8 mouse cellular contexts compared by ENCODE assay signal in the genomic region with DNA sequence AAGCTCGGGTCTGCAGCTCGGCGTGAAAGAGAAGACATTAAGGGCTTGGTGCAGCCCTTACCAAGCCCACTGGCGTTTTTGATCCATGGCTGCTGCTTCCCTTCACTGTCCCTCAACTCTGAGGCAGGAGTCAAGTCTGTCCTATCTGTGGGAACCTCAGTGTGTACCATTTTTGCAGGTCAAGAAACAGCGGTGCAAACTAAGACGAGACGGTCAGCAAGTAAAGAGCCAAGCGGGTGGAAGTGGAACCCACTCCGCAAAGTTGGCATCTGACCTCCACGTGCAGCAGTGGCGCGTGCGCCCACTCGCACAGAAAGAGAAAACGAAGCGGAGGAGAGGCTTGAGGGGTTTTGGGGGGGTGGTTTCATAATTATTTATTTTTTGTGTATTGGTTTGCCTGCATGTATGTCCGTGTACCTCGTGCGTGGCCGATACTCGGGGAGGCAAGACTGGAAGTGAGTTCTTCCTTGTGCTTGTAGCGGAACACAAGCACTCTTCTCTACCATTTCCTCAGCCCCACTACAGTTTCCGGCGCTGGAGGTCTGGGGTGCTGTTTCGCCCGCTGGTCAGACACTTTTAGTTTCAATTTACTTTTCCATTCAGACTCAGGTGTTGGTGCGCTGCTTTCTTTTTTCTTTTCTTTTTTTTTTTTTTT. TPM values are rescaled to one million over a fixed set of nuclear protein-coding genes. Genes with fewer than 3 reads are reported as not detected.
DNase-seq lines count a peak whose midpoint lies in the region; ATAC-seq and TF ChIP-seq lines count a peak whose summit lies in the region.

No protein-coding gene starts in this region.

- TF ChIP-seq POLR2A in small intestine, adult 2 months (IDR thresholded peaks at IDR 0.05; ENCODE audit: low read depth, low read length): peak; percentile 37; the same call in 1 of the 2 replicates

- no peak overlapping the region; the same call in 1 of the 2 replicates for H3K27ac ChIP-seq in forebrain, embryonic 11.5 days (ENCODE audit: low read depth, low read length)
- peak overlapping the region; percentile 95 for H3K27ac ChIP-seq in intestine, embryonic 16.5 days (ENCODE audit: low read length)
- peak overlapping the region; percentile 70 for H3K27ac ChIP-seq in lung, embryonic 15.5 days
- peak overlapping the region; percentile 85 for H3K27ac ChIP-seq in small intestine, adult 2 months (ENCODE audit: insufficient read depth, low read depth, low read length)

- H3K36me3 ChIP-seq in G1E (replicated peaks): peaks cover 44% of the 10 kb centered on the region
- no peaks in the 10 kb centered on the region for H3K36me3 ChIP-seq in forebrain, embryonic 11.5 days (ENCODE audit: control insufficient read depth, insufficient read depth, low read length)
- peaks cover 2% of the 10 kb centered on the region; the same call in 1 of the 2 replicates for H3K36me3 ChIP-seq in intestine, embryonic 16.5 days (ENCODE audit: control insufficient read depth, insufficient read depth, low read length)
- H3K36me3 ChIP-seq in lung, embryonic 15.5 days: peaks cover 18% of the 10 kb centered on the region
- peaks cover 25% of the 10 kb centered on the region for H3K36me3 ChIP-seq in small intestine, adult 2 months (ENCODE audit: control insufficient read depth, insufficient read depth, low read length)

- DNase-seq in adrenal gland, postnatal 10 days: peak; percentile 60
- DNase-seq in adrenal gland, adult 2 months: no peak
- peak; percentile 35 for DNase-seq in G1E (ENCODE audit: low spot score)
- no peak for DNase-seq in forebrain, embryonic 11.5 days (ENCODE audit: low spot score)
- DNase-seq in cerebellum, adult 8-10 months: no peak

- TF ChIP-seq CTCF in G1E (IDR thresholded peaks at IDR 0.05; ENCODE audit: low read depth, low read length): no peak
- no peak for TF ChIP-seq CTCF in small intestine, adult 2 months (IDR thresholded peaks at IDR 0.05; ENCODE audit: extremely low read depth, insufficient read length, insufficient replicate concordance, low read depth, low read length)

- H3K4me3 ChIP-seq in G1E (ENCODE audit: low read depth, low read length): peak overlapping the region; percentile 96
- peak overlapping the region; percentile 52 for H3K4me3 ChIP-seq in forebrain, embryonic 11.5 days (ENCODE audit: low read depth, low read length)
- H3K4me3 ChIP-seq in intestine, embryonic 16.5 days (ENCODE audit: low read length): peak overlapping the region; percentile 97
- H3K4me3 ChIP-seq in lung, embryonic 15.5 days: peak overlapping the region; percentile 72
- peak overlapping the region; percentile 94 for H3K4me3 ChIP-seq in small intestine, adult 2 months (ENCODE audit: low read depth, low read length)

- peaks cover 76% of the 10 kb centered on the region for H3K4me1 ChIP-seq in G1E (ENCODE audit: insufficient read depth, low read depth, low read length)
- H3K4me1 ChIP-seq in forebrain, embryonic 11.5 days (replicated peaks; ENCODE audit: control insufficient read depth, insufficient read depth, low read length): no peaks in the 10 kb centered on the region; the same call in 1 of the 2 replicates
- peaks cover 26% of the 10 kb centered on the region for H3K4me1 ChIP-seq in intestine, embryonic 16.5 days (ENCODE audit: control insufficient read depth, insufficient read depth, low read length)
- H3K4me1 ChIP-seq in lung, embryonic 15.5 days: peaks cover 15% of the 10 kb centered on the region
- peaks cover 20% of the 10 kb centered on the region for H3K4me1 ChIP-seq in small intestine, adult 2 months (ENCODE audit: control insufficient read depth, insufficient read depth, insufficient read length, low read length)

- WGBS in forebrain, embryonic 11.5 days: 2% methylated on average over 27 of the region's 27 CpGs
- WGBS in intestine, embryonic 16.5 days: under 1% methylated on average over 27 of the region's 27 CpGs
- 1% methylated on average over 27 of the region's 27 CpGs for WGBS in lung, embryonic 15.5 days
- WGBS in small intestine, adult 2 months: under 1% methylated on average over 27 of the region's 27 CpGs

- ATAC-seq in G1E (ENCODE audit: extremely low read depth, insufficient number of reproducible peaks, low FRiP score, poor library complexity, severe bottlenecking): peak; percentile 11; the same call in 1 of the 2 replicates
- ATAC-seq in forebrain, embryonic 11.5 days (replicated peaks; ENCODE audit: low FRiP score): peak; percentile 57
- peak; percentile 18 for ATAC-seq in intestine, embryonic 16.5 days
- peak; percentile 52 for ATAC-seq in lung, embryonic 15.5 days (ENCODE audit: borderline replicate concordance, extremely low read depth, low FRiP score, low TSS enrichment)

- H3K4me2 ChIP-seq in forebrain, embryonic 11.5 days (ENCODE audit: low read depth, low read length, severe bottlenecking): peak overlapping the region; percentile 92
- H3K4me2 ChIP-seq in intestine, embryonic 16.5 days (ENCODE audit: low read depth, low read length): peak overlapping the region; percentile 87
- H3K4me2 ChIP-seq in lung, embryonic 15.5 days: peak overlapping the region; percentile 91

- H3K27me3 ChIP-seq in G1E (ENCODE audit: insufficient read depth, low read length): no peaks in the 10 kb centered on the region
- no peaks in the 10 kb centered on the region for H3K27me3 ChIP-seq in forebrain, embryonic 11.5 days (ENCODE audit: control insufficient read depth, insufficient read depth, low read length)
- H3K27me3 ChIP-seq in intestine, embryonic 16.5 days (replicated peaks; ENCODE audit: control insufficient read depth, insufficient read depth, low read length): no peaks in the 10 kb centered on the region
- H3K27me3 ChIP-seq in lung, embryonic 15.5 days: no peaks in the 10 kb centered on the region
- H3K27me3 ChIP-seq in small intestine, adult 2 months (ENCODE audit: control insufficient read depth, insufficient read depth, low read length): no peaks in the 10 kb centered on the region

- H3K9ac ChIP-seq in forebrain, embryonic 11.5 days (ENCODE audit: low read length): peak overlapping the region; percentile 66
- peak overlapping the region; percentile 96 for H3K9ac ChIP-seq in intestine, embryonic 16.5 days (ENCODE audit: low read depth, low read length)
- H3K9ac ChIP-seq in lung, embryonic 15.5 days: peak overlapping the region; percentile 50

- H3K9me3 ChIP-seq in G1E (replicated peaks): no peaks in the 10 kb centered on the region
- H3K9me3 ChIP-seq in forebrain, embryonic 11.5 days (ENCODE audit: control insufficient read depth, low read length): no peaks in the 10 kb centered on the region
- H3K9me3 ChIP-seq in intestine, embryonic 16.5 days (ENCODE audit: control insufficient read depth, low read length): no peaks in the 10 kb centered on the region
- no peaks in the 10 kb centered on the region for H3K9me3 ChIP-seq in lung, embryonic 15.5 days

RNA-seq across cellular contexts. Expression of a gene that starts 0.5 kb away (rescaled TPM):
- total RNA-seq in adrenal gland, postnatal 10 days (2021): 100 to 1,000 TPM; 175 to 176 TPM
- 100 to 1,000 TPM; 225 to 340 TPM for total RNA-seq in adrenal gland, adult 2 months (2021)
- polyA plus RNA-seq in adrenal gland, adult 2 months (2012; rRNA removed): 201 and 255 TPM in 2 replicates
- total RNA-seq in G1E (2014; fragmentation: Nextera tagmentation) (50.1 and 53.1 TPM in 2 replicates), G1E (2017) (58.2 and 68.0 TPM in 2 replicates)
- polyA plus RNA-seq in G1E (2012): 143 and 171 TPM in 2 replicates
- polyA plus RNA-seq in forebrain, embryonic 11.5 days (2014; fragmentation: Nextera tagmentation; extraction: Ambion mirVana): 51.3 and 56.9 TPM in 2 replicates
- 250 and 255 TPM in 2 replicates for polyA plus RNA-seq in intestine, embryonic 16.5 days (2015; fragmentation: Nextera tagmentation; extraction: Ambion mirVana)
- 117 TPM in 2 replicates for polyA plus RNA-seq in lung, embryonic 15.5 days (2015; fragmentation: Nextera tagmentation; extraction: Ambion mirVana)
- polyA plus RNA-seq in small intestine, adult 2 months (2012; rRNA removed): 183 and 292 TPM in 2 replicates

RNA-seq across cellular contexts. Expression of a gene that starts 29.7 kb away (rescaled TPM):
- total RNA-seq in adrenal gland, postnatal 10 days (2021): 10 to 100 TPM in 1 of 2 experiments, 1 to 10 TPM in 1; 7.8 to 11.0 TPM
- total RNA-seq in adrenal gland, adult 2 months (2021): 10 to 100 TPM; 11.5 to 13.0 TPM
- polyA plus RNA-seq in adrenal gland, adult 2 months (2012; rRNA removed): 0.35 and 2.7 TPM in 2 replicates
- 7.6 and 7.7 TPM in 2 replicates for total RNA-seq in G1E (2014; fragmentation: Nextera tagmentation)
- total RNA-seq in G1E (2017): 5.7 and 6.6 TPM in 2 replicates
- 22.3 and 24.6 TPM in 2 replicates for polyA plus RNA-seq in G1E (2012)
- polyA plus RNA-seq in forebrain, embryonic 11.5 days (2014; fragmentation: Nextera tagmentation; extraction: Ambion mirVana): 49.5 and 52.3 TPM in 2 replicates
- polyA plus RNA-seq in intestine, embryonic 16.5 days (2015; fragmentation: Nextera tagmentation; extraction: Ambion mirVana): 16.8 and 20.4 TPM in 2 replicates
- polyA plus RNA-seq in lung, embryonic 15.5 days (2015; fragmentation: Nextera tagmentation; extraction: Ambion mirVana): 36.2 and 40.7 TPM in 2 replicates
- 0.77 and 1.9 TPM in 2 replicates for polyA plus RNA-seq in small intestine, adult 2 months (2012; rRNA removed)

RNA-seq across cellular contexts. Expression of a gene that starts 40.5 kb away (rescaled TPM):
- 1 to 10 TPM; 1.5 TPM for total RNA-seq in adrenal gland, postnatal 10 days (2021)
- total RNA-seq in adrenal gland, adult 2 months (2021): 1 to 10 TPM; 1.2 TPM
- not detected in 2 replicates for polyA plus RNA-seq in adrenal gland, adult 2 months (2012; rRNA removed)
- 1.8 TPM in 1 of 2 replicates, not detected in the other for total RNA-seq in G1E (2014; fragmentation: Nextera tagmentation)
- 0.44 TPM in 1 of 2 replicates, not detected in the other for total RNA-seq in G1E (2017)
- 8.2 and 9.2 TPM in 2 replicates for polyA plus RNA-seq in G1E (2012)
- polyA plus RNA-seq in forebrain, embryonic 11.5 days (2014; fragmentation: Nextera tagmentation; extraction: Ambion mirVana): 0.49 and 1.3 TPM in 2 replicates
- 0.48 TPM in 1 of 2 replicates, not detected in the other for polyA plus RNA-seq in intestine, embryonic 16.5 days (2015; fragmentation: Nextera tagmentation; extraction: Ambion mirVana)
- 0.39 TPM in 1 of 2 replicates, not detected in the other for polyA plus RNA-seq in lung, embryonic 15.5 days (2015; fragmentation: Nextera tagmentation; extraction: Ambion mirVana)
- not detected in 2 replicates for polyA plus RNA-seq in small intestine, adult 2 months (2012; rRNA removed)

Comparison
In these comparisons a context has a peak if more than half of its experiments do, and no peak if none do; other contexts are left out.
1. DNase-seq: peak in adrenal gland, postnatal 10 days (single experiment) and G1E (single experiment); none in adrenal gland, adult 2 months (single experiment), forebrain, embryonic 11.5 days (single experiment) and cerebellum, adult 8-10 months (single experiment).
2. Peak in every context shown above with its lines, with median percentiles within 50 percentile points of each other: ATAC-seq, H3K4me3 ChIP-seq, H3K4me2 ChIP-seq and H3K9ac ChIP-seq.